In genomic region chr4:107006229-107006628, GRCm38 (mm10) we compare ENCODE assay signal across 14 mouse cellular contexts.
DNase-seq lines count a peak whose midpoint lies in the region; ATAC-seq and TF ChIP-seq lines count a peak whose summit lies in the region.
"Had no signal": no experiment of that assay in that cellular context is flagged by ENCODE, and none has a peak within 500 bp of the region (broad histone marks: within the 10 kb centered on the region; RNA-seq: fewer than 3 reads in every experiment).

No protein-coding gene starts in this region.

- no peak overlapping the region for H3K4me3 ChIP-seq in kidney, embryonic 14.5 days (ENCODE audit: low read length)
- no peak overlapping the region for H3K4me3 ChIP-seq in intestine, postnatal 0 days (ENCODE audit: low read depth, low read length)
- no peak overlapping the region for H3K4me3 ChIP-seq in liver, embryonic 15.5 days (replicated peaks)
- H3K4me3 ChIP-seq: embryonic facial prominence, embryonic 10.5 days; forebrain, embryonic 10.5 days had no signal

- 40% methylated on average over 4 of the region's 4 CpGs for WGBS in kidney, embryonic 14.5 days
- 26% methylated on average over 4 of the region's 4 CpGs for WGBS in intestine, postnatal 0 days
- WGBS in liver, embryonic 15.5 days (ENCODE audit: insufficient replicate concordance) = 52% methylated on average over 4 of the region's 4 CpGs

- TF ChIP-seq CTCF in intestine, postnatal 0 days (IDR thresholded peaks at IDR 0.05; ENCODE audit: low read depth) = peak; percentile 24; the same call in 1 of the 2 replicates

- H3K27me3 ChIP-seq in kidney, embryonic 14.5 days (ENCODE audit: control insufficient read depth, insufficient read depth, low read length) = no peaks in the 10 kb centered on the region
- H3K27me3 ChIP-seq in intestine, postnatal 0 days (replicated peaks; ENCODE audit: control insufficient read depth, insufficient read depth, low read length) = no peaks in the 10 kb centered on the region
- H3K27me3 ChIP-seq in liver, embryonic 15.5 days = no peaks in the 10 kb centered on the region
- H3K27me3 ChIP-seq: CH12.LX had no signal

- peaks cover 11% of the 10 kb centered on the region for H3K4me1 ChIP-seq in kidney, embryonic 14.5 days (ENCODE audit: control insufficient read depth, insufficient read depth, low read length)
- H3K4me1 ChIP-seq in intestine, postnatal 0 days (replicated peaks; ENCODE audit: control insufficient read depth, insufficient read depth, low read length) = peaks cover 2% of the 10 kb centered on the region
- peaks cover 96% of the 10 kb centered on the region for H3K4me1 ChIP-seq in liver, embryonic 15.5 days (replicated peaks)

- no peak for ATAC-seq in kidney, embryonic 14.5 days (ENCODE audit: low FRiP score, low TSS enrichment)
- peak; percentile 67 for ATAC-seq in intestine, postnatal 0 days
- ATAC-seq in liver, embryonic 15.5 days (ENCODE audit: insufficient read depth) = no peak
- no peak for ATAC-seq in granulocyte monocyte progenitor cell, adult 5-6 weeks (replicated peaks; ENCODE audit: poor library complexity, severe bottlenecking)
- ATAC-seq: midbrain, embryonic 16.5 days had no signal

- H3K9ac ChIP-seq in kidney, embryonic 14.5 days (ENCODE audit: low read depth, low read length) = no peak overlapping the region
- H3K9ac ChIP-seq in intestine, postnatal 0 days (ENCODE audit: low read depth, low read length) = no peak overlapping the region
- H3K9ac ChIP-seq in liver, embryonic 15.5 days = no peak overlapping the region

- H3K9me3 ChIP-seq in kidney, embryonic 14.5 days (ENCODE audit: control insufficient read depth, low read length) = no peaks in the 10 kb centered on the region
- no peaks in the 10 kb centered on the region for H3K9me3 ChIP-seq in intestine, postnatal 0 days (ENCODE audit: control insufficient read depth)
- H3K9me3 ChIP-seq in liver, embryonic 15.5 days (replicated peaks) = no peaks in the 10 kb centered on the region
- H3K9me3 ChIP-seq: embryonic facial prominence, embryonic 10.5 days; forebrain, embryonic 10.5 days had no signal

- H3K4me2 ChIP-seq in kidney, embryonic 14.5 days (replicated peaks; ENCODE audit: low read depth, low read length) = no peak overlapping the region
- H3K4me2 ChIP-seq in intestine, postnatal 0 days (replicated peaks; ENCODE audit: low read depth) = peak overlapping the region; percentile 40; the same call in 1 of the 2 replicates
- peak overlapping the region; percentile 64 for H3K4me2 ChIP-seq in liver, embryonic 15.5 days

- peak; percentile 90 to 91 for DNase-seq in kidney, adult 8-10 months
- DNase-seq in cerebellum, adult 8-10 months = peak; percentile 55
- DNase-seq in adrenal gland, adult 8-10 months = no peak
- DNase-seq: gastrocnemius, postnatal 25 days; heart, postnatal 10 days; lung, postnatal 36 days had no signal

- peaks cover 18% of the 10 kb centered on the region for H3K36me3 ChIP-seq in kidney, embryonic 14.5 days (ENCODE audit: control insufficient read depth, insufficient read depth, low read length)
- H3K36me3 ChIP-seq in intestine, postnatal 0 days (ENCODE audit: control insufficient read depth, insufficient read depth) = peaks cover 9% of the 10 kb centered on the region; the same call in 1 of the 2 replicates
- peaks cover 20% of the 10 kb centered on the region for H3K36me3 ChIP-seq in liver, embryonic 15.5 days (replicated peaks)

- H3K27ac ChIP-seq in kidney, embryonic 14.5 days (ENCODE audit: low read depth, low read length) = no peak overlapping the region
- H3K27ac ChIP-seq in intestine, postnatal 0 days (ENCODE audit: low read depth, low read length) = peak overlapping the region; percentile 72
- peak overlapping the region; percentile 81 for H3K27ac ChIP-seq in liver, embryonic 15.5 days (replicated peaks)
- H3K27ac ChIP-seq: embryonic facial prominence, embryonic 10.5 days; forebrain, embryonic 10.5 days had no signal
